Mouse (Mus musculus) left cerebral cortex, postnatal 10 days (tissue): Measurements from ENCODE around the gene Lcp1. TPM values are rescaled to one million over a fixed set of nuclear protein-coding genes. Genes with fewer than 3 reads are reported as not detected.

Source experiments
- DNase-seq, 2 experiments: peaks; one replicate each; pipeline ENCODE4 v3.0.0; 2021 to 2022; ENCODE audit warnings: low spot score in 2 of 2, mixed read lengths in 1 of 2; ENCODE audit errors: extremely low spot score in 1 of 2
- intact Hi-C: fragments of 180-260 bp; cut with DNase I; formaldehyde crosslinking; loops from one replicate; pipeline ENCODE4 v1.15.1; 2025
- total RNA-seq, 2 experiments: library from RNA; stranded (reverse); gene quantifications; 2 replicates each; pipeline ENCODE4 v1.2.3; 2021

The Lcp1 gene
- total RNA-seq, 2 experiments from 2014 or later, result 8.0 to 8.1 TPM

GRCm38 (mm10) chr14:75174731-75175555 is 44.0 kb downstream of the Lcp1 start:
- DNase-seq, result no peak
- intact Hi-C loops, result no loop called here

GRCm38 (mm10) chr14:75175781-75176180 is 44.9 kb downstream of the Lcp1 start:
- intact Hi-C loops, result no loop called here
- no peak for DNase-seq

- intact Hi-C loops, result no loop called here
- no peak for DNase-seq
Measured at GRCm38 (mm10) chr14:75176425-75177045, 45.6 kb downstream of the Lcp1 start.

GRCm38 (mm10) chr14:75177400-75177799 is 46.5 kb downstream of the Lcp1 start:
- intact Hi-C loops, result no loop called here
- no peak for DNase-seq

GRCm38 (mm10) chr14:75178384-75178793 is 47.5 kb downstream of the Lcp1 start:
- DNase-seq, result no peak
- intact Hi-C loops, result no loop called here

- intact Hi-C loops, result no loop called here
- DNase-seq, result no peak
Measured at GRCm38 (mm10) chr14:75178801-75179211, 47.9 kb downstream of the Lcp1 start.

GRCm38 (mm10) chr14:75179255-75179963 is 48.5 kb downstream of the Lcp1 start:
- no peak for DNase-seq
- intact Hi-C loops, result no loop called here

- DNase-seq, result no peak
- intact Hi-C loops, result no loop called here
Measured at GRCm38 (mm10) chr14:75180551-75180978, 49.7 kb downstream of the Lcp1 start.

GRCm38 (mm10) chr14:75181062-75181935 is 50.4 kb downstream of the Lcp1 start:
- no peak for DNase-seq

GRCm38 (mm10) chr14:75182378-75182777 is 51.5 kb downstream of the Lcp1 start:
- no peak for DNase-seq

More at GRCm38 (mm10) chr14:75181062-75181935, 50.4 kb downstream of the Lcp1 start:
- intact Hi-C loops, result no loop called here

GRCm38 (mm10) chr14:75182831-75183230 is 51.9 kb downstream of the Lcp1 start:
- intact Hi-C loops, result no loop called here
- no peak for DNase-seq

More at GRCm38 (mm10) chr14:75182378-75182777, 51.5 kb downstream of the Lcp1 start:
- intact Hi-C loops, result no loop called here

GRCm38 (mm10) chr14:75184069-75184790 is 53.3 kb downstream of the Lcp1 start:
- DNase-seq, result no peak
- intact Hi-C loops, result no loop called here

GRCm38 (mm10) chr14:75185796-75186594 is 55.1 kb downstream of the Lcp1 start:
- intact Hi-C loops, result no loop called here
- DNase-seq, result no peak

GRCm38 (mm10) chr14:75186858-75187415 is 56.0 kb downstream of the Lcp1 start:
- intact Hi-C loops, result no loop called here
- DNase-seq, result no peak

GRCm38 (mm10) chr14:75188521-75188920 is 57.6 kb downstream of the Lcp1 start:
- DNase-seq, result no peak
- intact Hi-C loops, result no loop called here

GRCm38 (mm10) chr14:75189031-75189430 is 58.1 kb downstream of the Lcp1 start:
- intact Hi-C loops, result no loop called here
- no peak for DNase-seq

GRCm38 (mm10) chr14:75190683-75191082 is 59.8 kb downstream of the Lcp1 start:
- no peak for DNase-seq
- intact Hi-C loops, result no loop called here
